Mouse (Mus musculus) heart, postnatal 25 days (tissue): ENCODE measurements at regions not wholly inside any gene's neighbourhood (a gene's known extent, or its start where the extent isn't known, plus 50 kb on each side); places are given as distances from the start of the nearest gene placed in this dataset.

Source experiments
- DNase-seq: peaks from one replicate; pipeline ENCODE4 v3.0.0; 2022; ENCODE audit warnings: low spot score
- intact Hi-C: fragments of 180-260 bp; cut with DNase I; formaldehyde crosslinking; loops from one replicate; pipeline ENCODE4 v1.15.1; 2025

GRCm38 (mm10) chr12:15659755-15660154 is 157.0 kb downstream of the Trib2 start:
- DNase-seq: no peak
- intact Hi-C loops: no loop called here

GRCm38 (mm10) chr12:15659332-15659731 is 157.4 kb downstream of the Trib2 start:
- intact Hi-C loops: no loop called here
- DNase-seq: no peak

GRCm38 (mm10) chr12:15657748-15658251 is 158.9 kb downstream of the Trib2 start:
- intact Hi-C loops: no loop called here
- no peak for DNase-seq

- intact Hi-C loops: no loop called here
- DNase-seq: no peak
Measured at GRCm38 (mm10) chr12:15654585-15654984, 162.1 kb downstream of the Trib2 start.

- peak; percentile 13 for DNase-seq
- intact Hi-C loops: no loop called here
Measured at GRCm38 (mm10) chr12:15653357-15653763, 163.4 kb downstream of the Trib2 start.

- intact Hi-C loops: no loop called here
- no peak for DNase-seq
Measured at GRCm38 (mm10) chr12:15651293-15651692, 165.4 kb downstream of the Trib2 start.

GRCm38 (mm10) chr12:15649906-15650305 is 166.8 kb downstream of the Trib2 start:
- intact Hi-C loops: no loop called here
- DNase-seq: peak; percentile 12

GRCm38 (mm10) chr12:15649226-15649625 is 167.5 kb downstream of the Trib2 start:
- intact Hi-C loops: no loop called here
- no peak for DNase-seq

- DNase-seq: no peak
- intact Hi-C loops: no loop called here
Measured at GRCm38 (mm10) chr12:15644074-15644672, 172.5 kb downstream of the Trib2 start.

GRCm38 (mm10) chr12:15643669-15644068 is 173.1 kb downstream of the Trib2 start:
- intact Hi-C loops: no loop called here
- no peak for DNase-seq

GRCm38 (mm10) chr12:15640320-15640719 is 176.4 kb downstream of the Trib2 start:
- no peak for DNase-seq
- intact Hi-C loops: no loop called here

GRCm38 (mm10) chr12:15629971-15630370 is 186.8 kb downstream of the Trib2 start:
- no peak for DNase-seq
- intact Hi-C loops: loop anchor here (5.0 kb wide), 1 partner anchor 62 kb away; no protein-coding TSS in a partner anchor

GRCm38 (mm10) chr12:15619521-15619920 is 197.2 kb downstream of the Trib2 start:
- intact Hi-C loops: no loop called here
- no peak for DNase-seq

GRCm38 (mm10) chr12:15617312-15617711 is 199.4 kb downstream of the Trib2 start:
- intact Hi-C loops: no loop called here
- peak; percentile 54 for DNase-seq

- intact Hi-C loops: no loop called here
- no peak for DNase-seq
Measured at GRCm38 (mm10) chr12:15611847-15612580, 204.7 kb downstream of the Trib2 start.

- DNase-seq: no peak
- intact Hi-C loops: loop anchor here (1.0 to 10.0 kb wide), 5 partner anchors 90 to 926 kb away; no protein-coding TSS in a partner anchor
Measured at GRCm38 (mm10) chr12:15607091-15607490, 209.6 kb downstream of the Trib2 start.

- no peak for DNase-seq
- intact Hi-C loops: loop anchor here (1.0 to 10.0 kb wide), 5 partner anchors 91 to 927 kb away; no protein-coding TSS in a partner anchor
Measured at GRCm38 (mm10) chr12:15606095-15606494, 210.6 kb downstream of the Trib2 start.

GRCm38 (mm10) chr12:15604630-15605029 is 212.1 kb downstream of the Trib2 start:
- intact Hi-C loops: loop anchor here (5.0 to 10.0 kb wide), 2 partner anchors 93 to 410 kb away; no protein-coding TSS in a partner anchor
- DNase-seq: no peak

- no peak for DNase-seq
- intact Hi-C loops: loop anchor here (2.0 to 10.0 kb wide), 2 partner anchors 67 to 411 kb away; no protein-coding TSS in a partner anchor
Measured at GRCm38 (mm10) chr12:15603885-15604284, 212.8 kb downstream of the Trib2 start.

GRCm38 (mm10) chr12:15603319-15603718 is 213.4 kb downstream of the Trib2 start:
- intact Hi-C loops: loop anchor here (2.0 to 10.0 kb wide), 2 partner anchors 67 to 411 kb away; no protein-coding TSS in a partner anchor

GRCm38 (mm10) chr12:15594704-15595103 is 222.0 kb downstream of the Trib2 start:
- no peak for DNase-seq

More at GRCm38 (mm10) chr12:15603319-15603718, 213.4 kb downstream of the Trib2 start:
- DNase-seq: no peak

More at GRCm38 (mm10) chr12:15594704-15595103, 222.0 kb downstream of the Trib2 start:
- intact Hi-C loops: loop anchor here (5.0 kb wide), 1 partner anchor 633 kb away; no protein-coding TSS in a partner anchor
